Mouse (Mus musculus) skeletal muscle tissue, adult 2 months (tissue): ENCODE data around the gene Src.
"Not testable (repeated sequence)": the region's sequence is repeated elsewhere in the genome, so short reads cannot be mapped to it uniquely, and the experiment has no call there.

Experiments used
- DNase-seq: peaks from one replicate; pipeline ENCODE4 v3.0.0-alpha.2; 2012; ENCODE audit warnings: low read depth, low spot score

Src gene

DNA sequence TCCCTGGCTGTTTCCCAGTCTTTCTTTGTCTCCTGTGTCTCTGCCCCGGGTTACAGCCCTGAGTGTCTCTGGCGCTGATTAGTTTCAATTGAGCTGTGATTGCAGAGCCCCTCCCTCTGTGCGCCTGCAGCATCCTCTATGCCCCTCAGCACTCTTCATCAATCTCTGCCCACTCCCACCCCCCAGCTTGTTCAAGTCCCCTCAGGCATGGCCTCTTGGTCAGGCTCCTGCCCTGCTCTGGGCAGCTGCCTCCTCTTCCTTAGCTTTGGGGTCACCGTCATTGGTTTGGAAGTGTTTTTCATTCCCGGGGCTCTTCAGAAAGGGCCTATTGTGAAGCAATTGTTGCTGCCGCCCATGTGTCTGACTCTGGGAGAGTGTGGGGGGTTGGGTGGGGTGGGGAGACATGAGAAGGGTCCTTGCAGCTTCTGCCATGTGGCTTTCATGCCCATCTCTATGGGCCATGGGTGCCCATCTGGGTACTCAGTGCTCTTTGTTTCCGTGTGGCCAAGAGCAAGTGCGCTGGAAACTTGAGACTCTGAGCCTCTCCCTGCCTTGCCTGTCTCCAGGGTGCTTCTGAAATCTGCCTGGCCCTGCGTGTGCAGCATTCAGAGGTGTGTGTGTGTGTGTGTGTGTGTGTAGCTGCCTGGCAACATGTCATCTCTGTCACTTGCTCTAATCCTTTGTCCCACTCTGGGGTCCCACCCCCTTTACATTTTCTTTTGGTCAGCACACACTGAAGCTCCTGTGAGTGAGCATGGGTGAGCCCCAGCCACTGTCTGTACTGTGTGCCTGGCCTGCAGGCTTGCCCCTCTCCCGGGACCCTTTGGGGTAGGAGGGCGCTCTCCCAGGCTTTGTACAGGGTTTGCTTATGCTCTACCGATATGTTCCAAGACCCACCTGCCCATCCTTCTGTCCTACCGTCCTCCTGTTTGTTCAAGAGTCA, 57.5 kb downstream of the Src start:
- DNase-seq = no peak

DNA sequence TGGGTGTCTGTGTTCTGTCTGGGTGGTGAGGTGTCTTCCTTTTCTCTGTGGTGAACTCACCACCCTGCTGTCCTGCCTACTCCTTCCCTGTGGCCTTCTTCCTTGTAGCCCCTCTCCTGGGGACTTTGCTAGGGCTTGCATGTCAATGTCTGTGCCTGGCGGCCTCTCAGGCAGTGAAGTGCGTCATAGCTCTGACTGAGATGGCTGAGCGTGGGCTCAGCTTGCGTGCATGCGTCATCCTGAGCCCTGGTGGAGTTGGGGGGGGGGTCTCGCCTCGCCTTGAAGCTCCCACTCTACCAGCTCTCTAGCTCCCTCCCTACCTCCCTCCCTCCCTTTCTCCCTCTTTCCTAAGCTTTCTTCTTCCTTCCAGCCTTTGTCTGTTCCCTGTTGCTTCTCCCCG, 60.4 kb downstream of the Src start:
- no peak for DNase-seq

DNA sequence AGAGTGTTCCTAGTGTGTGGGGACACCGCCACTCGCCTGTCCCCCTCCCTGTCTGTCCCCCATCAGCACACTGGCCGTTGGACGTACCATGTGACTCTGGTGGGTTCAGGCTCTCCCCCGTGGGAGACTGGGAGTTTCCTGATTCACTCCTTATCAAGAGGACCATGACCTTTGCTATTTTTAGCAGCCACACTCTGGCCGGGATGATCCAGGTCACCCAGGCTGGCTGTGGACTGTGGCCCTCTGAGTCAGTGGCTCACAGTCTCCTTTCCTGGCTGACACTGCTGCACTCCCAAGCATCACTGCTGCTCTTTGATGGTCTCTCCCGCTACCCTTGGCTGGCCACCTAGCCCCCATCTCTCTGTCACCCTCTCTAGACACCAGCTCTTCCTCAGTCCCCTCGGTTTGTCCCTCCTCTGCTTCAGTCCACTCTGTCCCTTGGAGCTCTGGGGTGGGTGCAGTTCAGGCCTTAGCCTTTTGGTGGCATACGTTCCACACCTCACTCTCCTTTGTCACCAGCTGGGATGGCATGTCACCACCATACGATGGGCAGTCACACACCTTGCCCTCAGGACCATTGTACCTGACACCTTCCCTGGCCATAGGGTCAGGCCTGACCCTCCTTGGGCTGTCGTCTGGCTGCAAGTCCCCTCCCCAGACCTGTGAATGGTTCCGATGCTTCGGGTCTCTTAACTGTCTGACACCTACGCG, 61.8 kb downstream of the Src start:
- peak; percentile 18 for DNase-seq

DNA sequence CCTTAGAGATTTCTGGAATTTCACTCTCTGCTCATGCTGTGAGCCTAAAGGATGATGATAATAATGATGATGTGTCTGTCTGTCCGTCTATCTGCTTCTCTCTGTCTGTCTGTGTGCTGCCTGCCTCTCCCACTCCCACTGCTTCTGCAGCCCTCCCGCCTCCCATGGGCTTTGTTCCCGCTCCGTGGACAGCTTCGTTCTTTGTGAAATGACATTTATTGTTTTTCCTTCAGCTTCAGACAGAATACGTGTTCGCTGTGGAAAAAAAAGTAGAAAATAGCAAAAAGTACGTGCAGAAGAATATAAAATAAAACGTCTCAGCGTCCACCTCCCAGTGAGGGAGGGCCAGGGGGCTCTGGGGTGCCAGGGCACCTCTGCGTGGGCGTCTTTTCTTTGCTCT, 64.5 kb downstream of the Src start:
- no peak for DNase-seq

DNA sequence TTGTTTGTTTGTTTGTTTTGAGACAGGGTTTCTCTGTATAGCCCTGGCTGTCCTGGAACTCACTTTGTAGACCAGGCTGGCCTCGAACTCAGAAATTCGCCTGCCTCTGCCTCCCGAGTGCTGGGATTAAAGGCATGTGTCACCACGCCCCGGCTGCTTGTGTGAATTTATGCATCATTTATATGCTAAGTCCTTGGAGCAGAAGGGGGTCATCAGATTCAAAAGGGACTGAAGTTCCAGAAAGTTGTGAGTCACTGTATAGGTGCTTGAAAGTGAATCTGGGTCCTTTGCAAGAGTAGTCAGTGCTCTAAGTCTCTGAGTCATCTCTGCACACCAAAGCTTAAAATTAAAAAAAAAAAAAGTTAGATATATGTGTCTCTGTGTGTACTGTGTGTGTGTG, 68.3 kb downstream of the Src start:
- DNase-seq = not testable (repeated sequence)

DNA sequence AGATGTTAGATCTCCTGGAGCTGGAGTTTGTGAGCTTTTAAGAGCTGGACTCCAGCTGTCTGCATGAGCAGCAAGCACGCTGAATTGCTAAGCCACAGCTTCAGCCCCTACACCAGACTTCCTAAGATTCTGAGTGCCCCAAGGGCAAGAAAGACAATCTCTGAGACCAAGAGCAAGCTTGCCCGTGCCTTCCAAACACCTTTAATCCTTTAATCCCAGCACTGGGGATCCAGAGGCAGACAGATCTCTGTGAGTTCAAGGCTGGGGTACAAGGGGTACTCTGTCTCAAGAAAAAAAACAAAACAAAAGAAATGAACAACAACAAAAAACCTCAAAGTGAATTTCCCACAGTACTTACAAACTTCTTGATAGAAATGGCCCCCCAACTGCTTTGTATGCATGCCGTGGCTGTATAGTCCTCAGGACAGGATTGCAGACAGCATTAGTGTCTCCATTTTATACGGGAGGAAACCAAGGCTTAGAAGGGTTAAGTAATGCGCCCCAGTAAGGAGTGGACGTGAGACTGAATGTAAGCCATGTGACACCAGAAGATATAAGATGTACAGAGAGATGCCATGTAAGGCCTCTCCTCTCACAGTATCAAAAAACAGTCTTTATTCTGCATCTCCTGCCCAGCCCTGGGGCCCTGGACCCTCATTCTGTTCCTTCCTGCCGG, 68.9 kb downstream of the Src start:
- DNase-seq = no peak

DNA sequence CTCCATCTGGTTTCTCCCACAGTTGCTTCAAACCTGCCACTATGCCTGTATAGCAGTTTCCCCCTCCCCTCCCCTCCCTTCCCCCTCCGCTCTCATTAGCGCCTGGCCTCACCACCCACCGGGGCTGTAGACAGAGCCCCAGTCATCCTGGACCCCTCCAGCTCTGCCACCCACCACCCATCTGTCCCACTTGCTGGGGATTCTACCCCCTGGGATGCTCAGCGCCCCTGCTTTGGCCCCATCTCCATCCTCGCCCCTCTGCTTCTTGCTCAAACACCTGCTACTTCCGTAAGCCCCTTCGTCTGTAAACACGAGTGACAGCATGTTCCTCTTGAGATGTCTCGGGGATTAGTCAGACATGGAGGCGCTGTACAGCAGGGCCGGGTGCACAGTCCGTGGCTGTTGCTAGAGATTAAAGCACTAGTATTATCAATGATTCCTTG, 69.5 kb downstream of the Src start:
- no peak for DNase-seq

DNA sequence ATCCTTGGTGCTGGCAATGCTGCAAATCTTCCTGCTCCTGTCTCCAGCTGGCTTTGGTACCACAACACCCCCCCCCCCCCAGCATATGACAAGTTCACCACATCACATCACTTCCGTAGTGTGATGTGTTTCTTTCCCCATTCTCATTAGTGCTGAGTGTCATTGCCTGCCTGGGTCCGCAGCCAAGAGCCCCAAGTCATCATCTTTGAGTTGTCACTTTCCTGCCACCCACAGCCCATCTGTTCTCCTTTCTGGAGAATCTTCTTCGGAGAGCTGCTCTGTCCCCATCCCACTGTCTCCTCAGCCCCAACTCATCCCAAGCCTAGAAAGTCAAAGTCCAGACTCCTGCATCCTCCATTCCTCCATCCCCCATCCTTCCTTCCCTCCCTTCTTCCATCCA, 75.0 kb downstream of the Src start:
- no peak for DNase-seq

DNA sequence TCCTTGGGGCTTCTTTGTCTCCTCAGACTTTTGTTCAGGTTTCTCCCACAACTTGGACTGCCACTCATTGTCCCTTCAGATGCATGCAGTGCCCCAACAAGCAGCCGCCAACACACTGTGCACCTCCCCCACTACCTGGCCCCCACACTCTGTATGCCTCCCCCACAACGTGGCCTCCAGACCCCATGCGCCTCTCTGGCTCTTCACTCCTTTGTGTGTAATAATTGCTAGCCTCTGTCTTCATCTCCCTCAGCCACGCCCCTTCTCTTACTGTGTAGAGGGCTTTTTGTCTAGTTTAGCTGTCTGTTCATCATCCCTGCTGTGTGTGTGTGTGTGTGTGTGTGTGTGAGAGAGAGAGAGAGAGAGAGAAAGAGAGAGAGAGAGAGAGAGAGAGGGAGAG, 80.3 kb downstream of the Src start:
- DNase-seq = no peak

DNA sequence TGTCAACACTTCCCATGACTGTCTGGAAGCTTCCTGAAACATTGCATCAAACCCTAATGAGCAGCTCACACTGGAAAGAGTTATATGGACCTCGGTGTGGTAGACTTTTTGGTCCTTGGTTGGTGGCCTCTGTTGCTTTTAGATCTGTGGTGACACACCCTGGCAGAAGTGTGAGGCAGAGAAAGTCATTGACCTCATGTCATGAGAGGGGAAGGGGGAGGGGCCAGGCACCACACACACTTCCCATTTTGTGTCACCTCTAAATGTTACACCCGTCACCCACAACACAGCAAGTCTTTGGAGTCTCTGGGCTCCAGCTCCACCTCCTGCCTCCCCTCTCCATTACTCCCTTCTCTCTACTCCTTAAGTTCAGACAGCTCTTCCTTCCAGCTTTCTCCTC, 82.1 kb downstream of the Src start:
- DNase-seq = no peak

DNA sequence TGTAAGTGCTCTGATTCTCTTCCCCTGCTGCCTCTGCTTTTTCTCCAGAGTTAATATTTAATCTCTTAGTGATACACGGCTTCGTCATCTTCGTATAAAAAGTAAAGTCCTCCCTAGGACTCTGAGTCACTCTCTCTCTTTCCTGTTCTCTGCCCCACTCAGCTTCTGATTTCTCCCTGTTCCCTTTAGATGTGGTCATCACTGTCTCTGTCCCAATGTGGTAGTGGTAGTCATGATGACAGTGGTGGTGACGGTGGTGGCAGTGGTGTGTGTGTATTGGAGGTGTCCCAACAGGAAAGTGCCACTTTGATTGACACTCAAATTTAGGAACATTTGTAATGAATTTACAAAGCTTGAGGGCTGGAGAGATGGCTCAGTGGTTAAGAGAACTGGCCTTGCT, 83.1 kb downstream of the Src start:
- no peak for DNase-seq

DNA sequence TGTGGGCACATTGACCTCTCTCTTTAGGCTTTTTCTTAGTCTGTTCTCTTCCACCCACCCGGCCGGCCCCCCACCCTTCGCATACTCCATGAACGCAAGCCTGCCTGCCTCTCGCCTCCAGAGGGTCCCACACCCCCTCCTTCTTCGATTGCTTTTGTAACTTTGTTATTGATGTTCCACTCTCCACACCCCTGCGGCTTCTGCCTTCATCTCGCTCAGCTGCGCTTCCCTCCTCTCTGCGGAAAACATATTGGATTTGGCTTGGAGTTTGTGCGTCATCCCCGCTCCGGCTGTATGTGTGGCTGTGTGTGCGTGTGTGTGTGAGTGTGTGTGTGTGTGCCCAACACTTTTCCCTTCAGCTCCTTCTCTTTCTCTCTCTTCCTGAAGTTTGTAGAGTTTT, 88.5 kb downstream of the Src start:
- DNase-seq = no peak

DNA sequence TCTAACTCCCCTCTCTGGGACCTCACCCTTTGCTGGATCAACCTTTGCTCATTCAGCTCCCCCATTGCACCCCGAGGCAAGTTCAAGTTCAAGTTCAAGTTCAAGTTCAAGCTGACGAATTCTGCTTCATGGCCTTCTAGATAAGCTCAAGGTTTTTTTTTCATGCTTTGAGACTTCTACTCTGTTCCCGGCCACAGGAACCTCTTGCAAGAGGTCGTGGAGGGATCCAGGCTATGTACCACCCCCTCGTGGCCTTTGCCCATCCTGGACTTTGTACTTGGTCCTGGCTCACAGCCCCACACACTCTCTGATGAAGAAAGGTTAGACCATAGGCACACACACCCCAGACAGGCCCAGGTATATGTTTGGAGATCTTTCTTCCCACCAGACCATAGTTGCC, 90.9 kb downstream of the Src start:
- DNase-seq = no peak

DNA sequence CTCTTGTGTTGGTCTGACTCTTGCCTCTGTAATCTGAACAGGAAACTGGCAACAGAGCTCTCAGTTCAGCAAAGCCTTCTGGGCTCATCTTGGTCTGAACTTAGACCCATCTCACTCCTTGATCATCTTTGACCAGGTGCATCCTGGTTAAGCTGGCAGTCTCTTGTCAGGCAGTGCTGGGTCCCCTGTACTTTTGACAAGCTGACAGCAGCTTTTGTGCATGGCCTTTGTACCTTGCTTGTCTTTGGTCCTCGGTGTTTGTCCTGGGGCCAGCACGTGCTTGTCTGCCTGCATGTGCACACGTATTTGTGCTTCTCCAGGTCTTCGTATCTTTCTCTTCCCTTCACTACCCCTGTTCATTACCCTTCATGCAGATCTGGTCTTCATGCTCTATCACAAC, 91.8 kb downstream of the Src start:
- no peak for DNase-seq

DNA sequence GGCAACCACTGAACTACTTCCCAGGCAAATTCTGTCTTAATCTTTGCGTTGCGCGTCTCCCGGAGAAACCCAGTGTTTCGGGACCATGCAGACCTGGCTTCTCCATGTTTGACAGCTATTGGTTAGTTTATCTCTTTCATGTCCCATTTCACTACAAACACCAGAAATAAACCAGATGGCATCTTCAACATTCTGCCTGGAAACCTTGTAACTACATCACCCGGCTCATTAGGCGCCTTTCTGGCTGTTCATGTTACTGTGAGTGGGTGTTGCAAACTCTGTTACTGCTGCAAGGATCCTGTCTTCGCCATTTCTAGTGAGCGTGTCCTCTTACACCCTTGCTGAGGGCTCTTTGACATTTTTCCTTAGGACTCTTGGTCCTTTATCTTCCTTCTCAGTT, 94.6 kb downstream of the Src start:
- DNase-seq = no peak

DNA sequence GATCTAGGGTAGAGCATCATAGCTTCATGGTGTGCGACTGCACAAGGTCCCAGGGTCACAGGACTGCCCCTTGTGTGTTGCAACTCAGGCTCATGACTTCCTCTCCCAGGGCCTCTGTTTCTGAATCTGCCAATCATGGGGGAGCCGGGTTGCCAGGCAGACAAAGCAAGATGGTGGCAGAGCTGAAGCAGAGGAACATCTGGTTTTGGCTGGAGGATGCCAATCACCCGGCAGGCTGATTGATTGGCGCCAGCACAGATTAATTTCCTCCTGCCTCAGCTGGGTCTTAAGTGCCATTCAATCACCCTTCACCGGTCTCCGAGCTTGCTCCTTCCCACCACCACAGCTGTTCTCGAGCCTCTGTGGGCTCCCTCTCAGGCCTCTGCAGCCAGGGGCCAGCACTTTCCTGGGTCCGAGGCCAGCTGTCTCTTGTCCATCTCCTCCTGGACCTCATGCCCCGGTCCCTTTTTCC, 95.5 kb downstream of the Src start:
- DNase-seq = no peak

DNA sequence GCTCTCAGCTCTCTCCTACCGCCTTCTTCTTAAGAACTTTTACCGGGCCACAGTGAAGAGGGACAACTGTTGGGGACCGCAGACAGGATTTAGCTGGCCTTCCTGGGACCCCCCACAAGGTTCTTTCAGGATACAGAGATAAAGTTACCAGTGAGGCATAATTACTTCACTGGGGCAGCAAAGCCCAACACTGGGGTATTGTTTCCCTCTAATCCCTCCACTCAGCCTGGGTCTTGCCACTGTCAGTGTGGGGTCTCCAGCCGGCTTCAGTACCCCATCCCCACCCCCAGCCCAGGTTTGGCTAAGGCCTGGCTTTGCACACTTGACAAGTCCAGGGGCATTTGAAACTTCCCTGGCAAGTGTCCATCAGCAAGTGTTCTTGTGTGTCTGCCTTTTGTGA, 96.1 kb downstream of the Src start:
- no peak for DNase-seq

DNA sequence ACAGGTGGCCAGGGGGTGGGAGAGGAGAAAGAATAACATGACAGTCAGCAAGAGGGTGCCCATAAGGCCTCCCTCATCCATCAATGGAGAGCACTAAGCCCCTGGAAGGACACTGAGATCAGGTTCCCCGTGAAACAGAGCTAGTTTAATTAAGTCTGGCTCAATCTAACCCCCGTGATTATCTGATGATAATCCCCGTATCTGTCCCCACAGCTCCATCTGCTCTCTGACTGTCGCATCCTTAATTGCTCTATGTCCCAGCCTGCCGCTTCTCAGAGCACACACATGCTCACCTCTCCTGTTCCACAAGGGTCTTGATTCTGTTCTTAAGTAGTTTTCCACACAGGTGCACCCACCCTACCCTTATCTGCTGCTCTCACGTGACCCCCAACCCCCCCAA, 99.3 kb downstream of the Src start:
- no peak for DNase-seq

DNA sequence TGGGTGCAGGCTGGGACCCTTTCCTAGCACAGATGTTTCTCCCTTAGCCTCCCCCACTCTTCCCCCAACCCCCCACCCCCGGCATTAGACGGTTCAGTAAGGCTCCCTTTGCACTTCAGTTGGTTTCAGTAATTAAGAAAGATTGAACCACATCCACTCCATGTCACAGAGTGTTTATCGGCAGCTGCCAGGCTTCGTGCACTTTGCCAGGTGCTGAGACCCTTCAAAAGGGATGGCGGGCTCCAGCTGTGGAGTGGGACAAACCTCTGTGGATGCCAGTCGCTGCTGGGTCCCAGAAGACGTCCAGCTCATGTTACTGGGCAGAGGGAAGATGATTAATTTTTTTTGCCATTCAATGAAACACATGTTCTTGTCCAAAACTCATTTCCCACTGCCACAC, 100.2 kb downstream of the Src start:
- no peak for DNase-seq

DNA sequence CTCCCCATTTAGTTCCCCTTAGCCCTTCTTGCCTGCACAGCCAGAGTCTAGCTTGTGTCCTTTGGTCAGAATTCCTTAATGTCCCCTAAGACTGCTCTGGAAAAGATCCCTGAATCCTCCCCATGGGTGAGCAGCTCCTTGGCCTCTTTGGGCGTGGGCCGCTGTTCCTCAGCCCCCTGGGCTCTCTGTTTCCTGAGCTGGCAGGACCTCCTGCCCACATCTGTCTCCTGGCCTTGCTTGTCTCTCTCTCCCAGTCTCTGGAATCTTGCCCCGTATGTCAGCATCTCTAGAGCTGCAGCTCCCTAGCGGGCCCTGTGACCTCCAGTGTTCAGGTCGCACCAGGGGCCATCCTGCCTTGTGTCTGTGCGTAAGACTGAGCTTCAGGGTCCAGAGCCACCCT, 101.2 kb downstream of the Src start:
- peak; percentile 48 for DNase-seq

DNA sequence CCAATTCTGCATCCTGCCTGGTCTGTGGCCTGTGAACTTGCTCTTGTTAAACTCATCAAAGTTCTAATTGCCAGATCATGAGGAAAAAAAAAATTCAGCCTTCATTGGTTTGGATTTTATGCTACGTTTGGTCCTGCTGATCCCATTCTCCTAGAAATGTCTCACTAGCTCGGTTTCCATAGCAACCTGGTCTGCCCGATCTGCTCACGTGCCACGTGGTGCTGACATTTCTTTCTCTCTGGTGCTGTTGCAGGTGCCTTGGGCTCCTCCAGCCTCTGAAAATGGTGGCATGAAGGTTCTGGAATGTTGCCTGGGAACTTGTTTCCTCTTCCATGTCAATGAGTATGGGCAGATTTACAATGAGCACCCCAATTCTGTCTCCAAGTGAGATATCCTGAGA, 102.3 kb downstream of the Src start:
- DNase-seq = no peak
